Mouse (Mus musculus): ENCODE measurements around the gene Enpep. TPM values are rescaled to one million over a fixed set of nuclear protein-coding genes. Genes with fewer than 3 reads are reported as not detected.

Gene Enpep
- polyA plus RNA-seq, 1 experiment from 2014 or later: 16.0 TPM

DNA sequence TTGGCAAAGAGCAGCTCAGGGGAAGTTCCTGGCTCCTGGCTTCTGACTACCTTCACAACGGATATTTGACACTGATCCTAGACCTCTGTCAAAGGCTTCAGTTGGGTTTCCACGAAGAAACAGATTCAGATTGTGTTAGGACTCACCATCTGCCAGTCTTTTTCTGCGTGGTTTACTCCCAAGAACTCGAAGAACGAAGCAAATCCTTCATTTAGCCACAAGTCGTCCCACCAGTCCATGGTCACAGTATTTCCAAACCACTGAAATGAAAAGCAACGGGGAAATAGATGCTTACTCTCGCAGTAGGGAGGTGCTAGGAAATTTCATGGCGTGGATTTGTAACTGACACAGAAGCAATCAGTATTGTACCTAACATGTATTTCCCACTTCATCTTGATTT lies 23.6 kb downstream of the Enpep start:
- 61% methylated on average over 9 of the region's 9 CpGs for WGBS
- Histone ChIP-seq H3K27me3 (ENCODE audit: control insufficient read depth, insufficient read depth, low read length) (no peaks in the 10 kb centered on the region), H3K9me3 (ENCODE audit: control insufficient read depth, low read depth, low read length) (no peaks in the 10 kb centered on the region), H3K9ac (replicated peaks; ENCODE audit: low read depth, low read length) (no peak overlapping the region), H3K27ac (ENCODE audit: low read length) (no peak overlapping the region), H3K4me3 (ENCODE audit: low read depth, low read length) (no peak overlapping the region), H3K4me1 (ENCODE audit: control insufficient read depth, insufficient read depth, low read length) (no peaks in the 10 kb centered on the region), H3K36me3 (ENCODE audit: control insufficient read depth, insufficient read depth, low read length) (no peaks in the 10 kb centered on the region), H3K4me2 (replicated peaks; ENCODE audit: low read depth, low read length) (no peak overlapping the region)
- ATAC-seq (ENCODE audit: insufficient number of reproducible peaks, insufficient read depth, low FRiP score, low read depth): no peak

- Histone ChIP-seq H3K4me1 (ENCODE audit: control insufficient read depth, insufficient read depth, low read length) (no peaks in the 10 kb centered on the region), H3K27me3 (ENCODE audit: control insufficient read depth, insufficient read depth, low read length) (no peaks in the 10 kb centered on the region), H3K9me3 (ENCODE audit: control insufficient read depth, low read depth, low read length) (no peaks in the 10 kb centered on the region), H3K36me3 (ENCODE audit: control insufficient read depth, insufficient read depth, low read length) (no peaks in the 10 kb centered on the region), H3K9ac (replicated peaks; ENCODE audit: low read depth, low read length) (no peak overlapping the region), H3K4me2 (replicated peaks; ENCODE audit: low read depth, low read length) (no peak overlapping the region), H3K27ac (ENCODE audit: low read length) (no peak overlapping the region), H3K4me3 (ENCODE audit: low read depth, low read length) (no peak overlapping the region)
- WGBS: 38% methylated on average over 10 of the region's 10 CpGs
- peak; percentile 56; the same call in 1 of the 2 replicates for ATAC-seq (ENCODE audit: insufficient number of reproducible peaks, insufficient read depth, low FRiP score, low read depth)
These were observed 24.3 kb downstream of the Enpep start for GRCm38 (mm10) chr3:129308102-129308752.

- no peak overlapping the region for H3K4me2 ChIP-seq (replicated peaks; ENCODE audit: low read depth, low read length)
- WGBS: 4% methylated on average over 3 of the region's 3 CpGs
- H3K36me3 ChIP-seq (ENCODE audit: control insufficient read depth, insufficient read depth, low read length): no peaks in the 10 kb centered on the region
- no peaks in the 10 kb centered on the region for H3K9me3 ChIP-seq (ENCODE audit: control insufficient read depth, low read depth, low read length)
- no peak for ATAC-seq (ENCODE audit: insufficient number of reproducible peaks, insufficient read depth, low FRiP score, low read depth)
- no peak overlapping the region for H3K27ac ChIP-seq (ENCODE audit: low read length)
- H3K27me3 ChIP-seq (ENCODE audit: control insufficient read depth, insufficient read depth, low read length): no peaks in the 10 kb centered on the region
- no peak overlapping the region for H3K4me3 ChIP-seq (ENCODE audit: low read depth, low read length)
- no peaks in the 10 kb centered on the region for H3K4me1 ChIP-seq (ENCODE audit: control insufficient read depth, insufficient read depth, low read length)
- H3K9ac ChIP-seq (replicated peaks; ENCODE audit: low read depth, low read length): no peak overlapping the region
These were observed 28.6 kb downstream of the Enpep start for GRCm38 (mm10) chr3:129303941-129304340.

- Histone ChIP-seq H3K9ac (replicated peaks; ENCODE audit: low read depth, low read length) (no peak overlapping the region), H3K36me3 (ENCODE audit: control insufficient read depth, insufficient read depth, low read length) (no peaks in the 10 kb centered on the region), H3K4me2 (replicated peaks; ENCODE audit: low read depth, low read length) (no peak overlapping the region), H3K27me3 (ENCODE audit: control insufficient read depth, insufficient read depth, low read length) (no peaks in the 10 kb centered on the region), H3K4me3 (ENCODE audit: low read depth, low read length) (no peak overlapping the region), H3K9me3 (ENCODE audit: control insufficient read depth, low read depth, low read length) (no peaks in the 10 kb centered on the region), H3K4me1 (ENCODE audit: control insufficient read depth, insufficient read depth, low read length) (no peaks in the 10 kb centered on the region), H3K27ac (ENCODE audit: low read length) (no peak overlapping the region)
- 69% methylated on average over 1 of the region's 1 CpGs for WGBS
- ATAC-seq (ENCODE audit: insufficient number of reproducible peaks, insufficient read depth, low FRiP score, low read depth): no peak
These were observed 32.6 kb downstream of the Enpep start for GRCm38 (mm10) chr3:129299874-129300273.

DNA sequence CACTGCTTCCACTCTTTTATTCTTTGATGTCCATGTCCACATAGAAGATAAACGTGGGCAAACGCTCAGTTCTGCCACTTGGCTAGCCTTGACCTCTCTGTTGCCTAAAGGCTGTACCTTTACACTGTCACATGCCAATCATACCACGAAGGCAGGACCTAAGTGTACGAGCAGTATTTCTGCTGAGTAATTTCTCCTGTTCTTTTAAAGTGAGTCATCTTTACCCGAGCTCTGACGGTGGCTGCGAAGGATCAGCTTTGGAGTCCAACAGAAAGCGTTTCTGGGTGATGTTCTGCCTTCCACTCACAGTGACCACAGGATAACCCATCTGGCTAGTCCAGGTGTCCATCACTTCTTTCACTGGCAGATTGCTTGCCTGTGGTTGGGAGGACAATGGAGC lies 33.9 kb downstream of the Enpep start:
- Histone ChIP-seq H3K27me3 (ENCODE audit: control insufficient read depth, insufficient read depth, low read length) (no peaks in the 10 kb centered on the region), H3K27ac (ENCODE audit: low read length) (no peak overlapping the region), H3K4me2 (replicated peaks; ENCODE audit: low read depth, low read length) (no peak overlapping the region), H3K4me3 (ENCODE audit: low read depth, low read length) (no peak overlapping the region), H3K36me3 (ENCODE audit: control insufficient read depth, insufficient read depth, low read length) (no peaks in the 10 kb centered on the region), H3K9me3 (ENCODE audit: control insufficient read depth, low read depth, low read length) (no peaks in the 10 kb centered on the region), H3K9ac (replicated peaks; ENCODE audit: low read depth, low read length) (no peak overlapping the region), H3K4me1 (ENCODE audit: control insufficient read depth, insufficient read depth, low read length) (no peaks in the 10 kb centered on the region)
- no peak for ATAC-seq (ENCODE audit: insufficient number of reproducible peaks, insufficient read depth, low FRiP score, low read depth)
- WGBS: 83% methylated on average over 8 of the region's 8 CpGs

GRCm38 (mm10) chr3:129296994-129297393 lies 35.5 kb downstream of the Enpep start:
- Histone ChIP-seq H3K9ac (replicated peaks; ENCODE audit: low read depth, low read length) (no peak overlapping the region), H3K36me3 (ENCODE audit: control insufficient read depth, insufficient read depth, low read length) (no peaks in the 10 kb centered on the region), H3K27ac (ENCODE audit: low read length) (no peak overlapping the region), H3K27me3 (ENCODE audit: control insufficient read depth, insufficient read depth, low read length) (no peaks in the 10 kb centered on the region), H3K4me1 (ENCODE audit: control insufficient read depth, insufficient read depth, low read length) (no peaks in the 10 kb centered on the region), H3K4me2 (replicated peaks; ENCODE audit: low read depth, low read length) (no peak overlapping the region), H3K4me3 (ENCODE audit: low read depth, low read length) (no peak overlapping the region), H3K9me3 (ENCODE audit: control insufficient read depth, low read depth, low read length) (no peaks in the 10 kb centered on the region)
- 69% methylated on average over 5 of the region's 5 CpGs for WGBS
- ATAC-seq (ENCODE audit: insufficient number of reproducible peaks, insufficient read depth, low FRiP score, low read depth): no peak

DNA sequence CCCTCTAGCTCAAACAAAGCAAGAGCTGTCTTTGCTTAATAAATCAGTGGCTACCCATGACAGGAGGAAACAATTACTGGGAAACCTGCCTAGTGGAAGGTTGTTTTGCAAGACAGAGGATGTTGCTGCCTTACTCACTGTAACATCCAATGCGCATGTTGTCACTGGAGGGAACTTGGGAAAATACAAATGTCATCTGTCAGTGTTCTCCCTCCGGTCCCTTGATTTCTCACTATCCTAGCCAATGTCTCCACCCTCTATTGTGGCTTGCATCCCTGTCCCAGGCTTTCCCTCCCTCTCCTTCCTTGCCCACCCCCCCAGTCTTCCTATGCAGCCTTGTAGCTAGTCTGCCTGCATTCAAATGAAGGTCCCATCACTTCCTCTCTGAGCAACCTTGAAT lies 36.6 kb downstream of the Enpep start:
- no peaks in the 10 kb centered on the region for H3K4me1 ChIP-seq (ENCODE audit: control insufficient read depth, insufficient read depth, low read length)
- 62% methylated on average over 2 of the region's 2 CpGs for WGBS

DNA sequence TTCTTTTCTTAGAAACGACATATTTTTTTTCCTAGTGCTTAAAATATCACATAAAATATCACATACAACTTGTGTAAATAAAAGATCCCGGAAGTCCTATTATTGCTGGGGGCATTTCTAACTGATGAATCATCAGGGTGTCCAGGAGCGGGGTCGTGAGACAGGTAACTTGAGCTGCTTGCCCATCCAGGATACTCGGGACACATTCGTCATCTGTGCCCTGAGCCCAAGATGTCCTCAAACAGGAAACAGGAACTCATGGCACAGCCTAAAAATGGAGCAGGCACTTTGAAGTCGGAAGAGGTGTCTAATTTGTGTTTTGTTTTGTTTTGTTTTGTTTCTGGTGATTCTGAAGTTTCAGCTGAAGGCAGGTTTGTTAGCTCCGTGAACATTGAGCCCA lies 43.0 kb downstream of the Enpep start:
- Histone ChIP-seq H3K4me1 (ENCODE audit: control insufficient read depth, insufficient read depth, low read length) (no peaks in the 10 kb centered on the region), H3K4me2 (replicated peaks; ENCODE audit: low read depth, low read length) (no peak overlapping the region), H3K9me3 (ENCODE audit: control insufficient read depth, low read depth, low read length) (no peaks in the 10 kb centered on the region), H3K9ac (replicated peaks; ENCODE audit: low read depth, low read length) (no peak overlapping the region), H3K4me3 (ENCODE audit: low read depth, low read length) (no peak overlapping the region), H3K27me3 (ENCODE audit: control insufficient read depth, insufficient read depth, low read length) (no peaks in the 10 kb centered on the region), H3K27ac (ENCODE audit: low read length) (no peak overlapping the region), H3K36me3 (ENCODE audit: control insufficient read depth, insufficient read depth, low read length) (no peaks in the 10 kb centered on the region)
- ATAC-seq (ENCODE audit: insufficient number of reproducible peaks, insufficient read depth, low FRiP score, low read depth): no peak
- 45% methylated on average over 8 of the region's 8 CpGs for WGBS

More for the DNA sequence above, 36.6 kb downstream of the Enpep start:
- H3K9ac ChIP-seq (replicated peaks; ENCODE audit: low read depth, low read length): no peak overlapping the region
- no peaks in the 10 kb centered on the region for H3K27me3 ChIP-seq (ENCODE audit: control insufficient read depth, insufficient read depth, low read length)
- H3K36me3 ChIP-seq (ENCODE audit: control insufficient read depth, insufficient read depth, low read length): no peaks in the 10 kb centered on the region
- no peak overlapping the region for H3K4me2 ChIP-seq (replicated peaks; ENCODE audit: low read depth, low read length)
- no peak for ATAC-seq (ENCODE audit: insufficient number of reproducible peaks, insufficient read depth, low FRiP score, low read depth)
- H3K4me3 ChIP-seq (ENCODE audit: low read depth, low read length): no peak overlapping the region
- H3K27ac ChIP-seq (ENCODE audit: low read length): no peak overlapping the region
- no peaks in the 10 kb centered on the region for H3K9me3 ChIP-seq (ENCODE audit: control insufficient read depth, low read depth, low read length)

DNA sequence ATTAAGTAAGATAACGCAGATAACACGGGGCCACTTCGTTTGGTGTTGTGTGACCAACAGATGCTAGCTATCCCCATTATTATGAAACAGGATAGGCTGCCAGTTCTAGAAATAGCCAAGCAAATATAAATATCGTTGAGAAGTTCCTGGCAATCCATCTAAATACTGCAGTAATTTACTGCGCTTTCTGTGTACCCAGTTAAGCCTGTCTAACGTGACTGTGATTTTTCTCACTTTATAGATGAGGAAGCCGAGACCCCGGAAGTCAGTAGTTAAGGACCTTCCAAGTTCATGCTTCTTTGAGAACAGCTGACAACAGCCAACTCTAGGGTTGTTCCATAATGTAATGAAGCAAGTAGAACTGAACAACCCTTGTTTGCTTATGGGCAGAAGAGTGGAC lies 45.4 kb downstream of the Enpep start:
- H3K4me2 ChIP-seq (replicated peaks; ENCODE audit: low read depth, low read length): no peak overlapping the region
- no peak overlapping the region for H3K27ac ChIP-seq (ENCODE audit: low read length)
- H3K4me3 ChIP-seq (ENCODE audit: low read depth, low read length): no peak overlapping the region
- H3K36me3 ChIP-seq (ENCODE audit: control insufficient read depth, insufficient read depth, low read length): no peaks in the 10 kb centered on the region
- H3K27me3 ChIP-seq (ENCODE audit: control insufficient read depth, insufficient read depth, low read length): no peaks in the 10 kb centered on the region
- 0 out of 2 replicates have a peak, but pooled peaks have one; percentile 28 for ATAC-seq (ENCODE audit: insufficient number of reproducible peaks, insufficient read depth, low FRiP score, low read depth)
- no peaks in the 10 kb centered on the region for H3K4me1 ChIP-seq (ENCODE audit: control insufficient read depth, insufficient read depth, low read length)
- WGBS: 31% methylated on average over 8 of the region's 8 CpGs
- H3K9me3 ChIP-seq (ENCODE audit: control insufficient read depth, low read depth, low read length): no peaks in the 10 kb centered on the region
- no peak overlapping the region for H3K9ac ChIP-seq (replicated peaks; ENCODE audit: low read depth, low read length)
